In genomic region chr11:78343381-78344327, GRCm38 (mm10) we compare ENCODE assay signal across 8 mouse cellular contexts. TPM values are rescaled to one million over a fixed set of nuclear protein-coding genes. Genes with fewer than 3 reads are reported as not detected.
DNase-seq lines count a peak whose midpoint lies in the region.

Unc119 (plus strand) TSS chr11:78343482.

- peak within 1 kb of the TSS; percentile 98 for H3K4me3 ChIP-seq in megakaryocyte, embryonic 14.5 days (replicated peaks)

- H3K27me3 ChIP-seq in megakaryocyte, embryonic 14.5 days (replicated peaks): no peaks in the 10 kb centered on the region

- intact Hi-C loops in gastrocnemius, postnatal 14 days (cut with DNase I; ENCODE audit: low total_unique reads): no loop called here
- intact Hi-C loops in left cerebral cortex, postnatal 10 days (cut with DNase I): no loop called here

- DNase-seq in adrenal gland, adult (ENCODE audit: inconsistent age in 2 of 2, low spot score in 1 of 2): peak; percentile 89 to 94
- peak; percentile 57 to 75 for DNase-seq in cerebellum, postnatal 4 days (ENCODE audit: low spot score in 2 of 2)
- DNase-seq in gastrocnemius, postnatal 14 days: peak; percentile 74
- DNase-seq in induced T-regulatory cell, adult 2 months (ENCODE audit: low read depth): peak; percentile 86
- peak in 1 of 2 experiments; percentile 86 for DNase-seq in left cerebral cortex, postnatal 10 days (ENCODE audit: extremely low spot score in 1 of 2, low spot score in 2 of 2)
- peak; percentile 62 to 75 for DNase-seq in right cerebral cortex, adult 2 months (ENCODE audit: low spot score in 2 of 2)
- DNase-seq in urinary bladder, postnatal 36 days (ENCODE audit: low spot score in 2 of 2): peak; percentile 62 to 76

- H3K36me3 ChIP-seq in megakaryocyte, embryonic 14.5 days (replicated peaks; ENCODE audit: low read length): peaks cover 73% of the 10 kb centered on the region

- peaks cover 71% of the 10 kb centered on the region for H3K4me1 ChIP-seq in megakaryocyte, embryonic 14.5 days

- H3K9me3 ChIP-seq in megakaryocyte, embryonic 14.5 days: no peaks in the 10 kb centered on the region

RNA-seq across cellular contexts. Expression of gene Unc119, which starts in this region (rescaled TPM):
- total RNA-seq in gastrocnemius, postnatal 14 days (2021): 10 to 100 TPM; 16.1 to 17.8 TPM
- total RNA-seq in left cerebral cortex, postnatal 10 days (2021): 10 to 100 TPM; 34.6 to 35.8 TPM
- 319 and 574 TPM in 2 replicates for polyA plus RNA-seq in megakaryocyte, embryonic 14.5 days (2012; ENCODE audit: insufficient read depth, low replicate concordance)
